Mouse (Mus musculus) C2C12 (cell line): ENCODE data around the gene Hsd17b3. TPM values are rescaled to one million over a fixed set of nuclear protein-coding genes. Genes with fewer than 3 reads are reported as not detected.

Source experiments
- H3K27me3 ChIP-seq: one replicate; pipeline ENCODE4 v1.6.1; 2011; ENCODE audit not compliant: control insufficient read depth, insufficient read depth, insufficient read length
- H3K36me3 ChIP-seq: one replicate; pipeline ENCODE4 v1.6.1; 2011; ENCODE audit not compliant: control insufficient read depth, insufficient read depth
- H3K4me3 ChIP-seq: one replicate; pipeline ENCODE4 v1.5.1; 2011; ENCODE audit warnings: mild to moderate bottlenecking, control low read depth; ENCODE audit not compliant: poor library complexity, insufficient read depth, severe bottlenecking
- H3K79me2 ChIP-seq: one replicate; pipeline ENCODE4 v1.6.1; 2011; ENCODE audit not compliant: control insufficient read depth, insufficient read depth
- H3K79me3 ChIP-seq: one replicate; pipeline ENCODE4 v1.6.1; 2011; ENCODE audit warnings: low read depth, control low read depth
- H3ac ChIP-seq: one replicate; pipeline ENCODE3; 2011; ENCODE audit warnings: low read depth; ENCODE audit not compliant: control insufficient read depth, insufficient read length
- CEBPB ChIP-seq: IDR thresholded peaks from one replicate; pipeline ENCODE4 v1.6.1; 2011; ENCODE audit warnings: low read depth, mild to moderate bottlenecking, control low read depth, moderate library complexity
- CTCF ChIP-seq: IDR thresholded peaks from one replicate; pipeline ENCODE4 v1.5.1; 2011; ENCODE audit not compliant: control insufficient read depth, insufficient read depth, insufficient read length
- FOSL1 ChIP-seq: IDR thresholded peaks from one replicate; pipeline ENCODE4 v1.8.0; 2011; ENCODE audit warnings: mild to moderate bottlenecking, low read length; ENCODE audit not compliant: poor library complexity, insufficient read depth, severe bottlenecking
- MAX ChIP-seq: IDR thresholded peaks from one replicate; pipeline ENCODE4 v1.6.1; 2011; ENCODE audit warnings: mild to moderate bottlenecking, control low read depth
- MYOD1 ChIP-seq: IDR thresholded peaks from one replicate; pipeline ENCODE4 v1.6.1; 2011; ENCODE audit warnings: low read depth; ENCODE audit not compliant: control insufficient read depth, insufficient read length
- MYOG ChIP-seq: IDR thresholded peaks from one replicate; pipeline ENCODE4 v1.6.1; 2011; ENCODE audit not compliant: control insufficient read depth, insufficient read length; ENCODE audit errors: extremely low read depth
- USF1 ChIP-seq: IDR thresholded peaks from one replicate; pipeline ENCODE4 v1.6.1; 2011; ENCODE audit warnings: low read depth, mild to moderate bottlenecking, control low read depth, moderate library complexity
- polyA plus RNA-seq: library from polyadenylated mRNA; unstranded; fragments of >200 nt; fragmentation: generic; extraction: Trizol; gene quantifications from one replicate; pipeline ENCODE4 v1.2.1, GENCODE M21; 2012; ENCODE audit warnings: missing spikeins

Hsd17b3 gene
- polyA plus RNA-seq, 1 experiment, result not detected

GRCm38 (mm10) chr13:64107105-64107504, 18.1 kb upstream of the Hsd17b3 start:
- no peaks in the 10 kb centered on the region for H3K79me2 ChIP-seq
- H3K27me3 ChIP-seq, result no peaks in the 10 kb centered on the region
- H3K4me3 ChIP-seq, result no peak overlapping the region
- H3K79me3 ChIP-seq, result no peaks in the 10 kb centered on the region
- no peak for TF ChIP-seq CTCF
- TF ChIP-seq USF1, result no peak
- no peaks in the 10 kb centered on the region for H3K36me3 ChIP-seq
- H3ac ChIP-seq, result no peak overlapping the region

GRCm38 (mm10) chr13:64105690-64106089, 16.7 kb upstream of the Hsd17b3 start:
- no peaks in the 10 kb centered on the region for H3K79me3 ChIP-seq
- H3K27me3 ChIP-seq, result no peaks in the 10 kb centered on the region
- H3ac ChIP-seq, result no peak overlapping the region
- H3K36me3 ChIP-seq, result no peaks in the 10 kb centered on the region
- TF ChIP-seq USF1, result no peak
- TF ChIP-seq FOSL1, result peak; percentile 15
- TF ChIP-seq CEBPB, result peak; percentile 5
- no peak overlapping the region for H3K4me3 ChIP-seq
- H3K79me2 ChIP-seq, result no peaks in the 10 kb centered on the region

- no peak for TF ChIP-seq CTCF
- no peak for TF ChIP-seq USF1
- no peak for TF ChIP-seq MYOD1
- H3K79me2 ChIP-seq, result no peaks in the 10 kb centered on the region
- H3K27me3 ChIP-seq, result no peaks in the 10 kb centered on the region
- H3ac ChIP-seq, result no peak overlapping the region
- H3K4me3 ChIP-seq, result no peak overlapping the region
- H3K36me3 ChIP-seq, result no peaks in the 10 kb centered on the region
- H3K79me3 ChIP-seq, result no peaks in the 10 kb centered on the region
Measured at GRCm38 (mm10) chr13:64100186-64100585, 11.2 kb upstream of the Hsd17b3 start.

- no peaks in the 10 kb centered on the region for H3K79me2 ChIP-seq
- TF ChIP-seq USF1, result no peak
- TF ChIP-seq MYOD1, result no peak
- TF ChIP-seq CEBPB, result no peak
- TF ChIP-seq MYOG, result no peak
- no peak for TF ChIP-seq FOSL1
- no peak for TF ChIP-seq MAX
- TF ChIP-seq CTCF, result no peak
Measured at GRCm38 (mm10) chr13:64098992-64099391, 10.0 kb upstream of the Hsd17b3 start.

GRCm38 (mm10) chr13:64093341-64093740, 4.3 kb upstream of the Hsd17b3 start:
- H3K4me3 ChIP-seq, result no peak overlapping the region
- H3K79me2 ChIP-seq, result no peaks in the 10 kb centered on the region
- TF ChIP-seq FOSL1, result no peak
- no peak for TF ChIP-seq CEBPB
- no peak for TF ChIP-seq MYOG
- TF ChIP-seq USF1, result no peak
- TF ChIP-seq MAX, result no peak
- TF ChIP-seq CTCF, result no peak
- no peak for TF ChIP-seq MYOD1
- no peaks in the 10 kb centered on the region for H3K27me3 ChIP-seq
- no peaks in the 10 kb centered on the region for H3K79me3 ChIP-seq
- H3K36me3 ChIP-seq, result no peaks in the 10 kb centered on the region
- H3ac ChIP-seq, result no peak overlapping the region

More at GRCm38 (mm10) chr13:64098992-64099391, 10.0 kb upstream of the Hsd17b3 start:
- Histone ChIP-seq H3ac (no peak overlapping the region), H3K36me3 (no peaks in the 10 kb centered on the region), H3K27me3 (no peaks in the 10 kb centered on the region), H3K4me3 (no peak overlapping the region), H3K79me3 (no peaks in the 10 kb centered on the region)

GRCm38 (mm10) chr13:64092752-64093151, 3.7 kb upstream of the Hsd17b3 start:
- H3K36me3 ChIP-seq, result no peaks in the 10 kb centered on the region
- H3K4me3 ChIP-seq, result no peak overlapping the region
- no peaks in the 10 kb centered on the region for H3K79me3 ChIP-seq
- H3K27me3 ChIP-seq, result no peaks in the 10 kb centered on the region
- no peaks in the 10 kb centered on the region for H3K79me2 ChIP-seq
- TF ChIP-seq CTCF (no peak), CEBPB (no peak), FOSL1 (no peak), USF1 (no peak), MYOG (no peak), MAX (no peak), MYOD1 (no peak)
- H3ac ChIP-seq, result no peak overlapping the region
